Mouse (Mus musculus) liver, postnatal 0 days (tissue): ENCODE measurements around the gene Pard3. TPM values are rescaled to one million over a fixed set of nuclear protein-coding genes. Genes with fewer than 3 reads are reported as not detected.

ENCODE experiments used
- ATAC-seq: fragments of 200-750 bp; cut with Nextera tagmentation; 2 replicates; pipeline ENCODE4 v1.8.0; 2017; ENCODE audit warnings: mild to moderate bottlenecking, moderate library complexity
- DNase-seq: peaks from one replicate; pipeline ENCODE4 v3.0.0-alpha.2; 2016
- H3K27ac ChIP-seq: fragments of 300-500 bp; sonication (generic); 2 replicates; pipeline ENCODE4 v1.5.1; 2014; ENCODE audit warnings: antibody characterized with exemption, moderate library complexity, mild to moderate bottlenecking, low read depth
- H3K27me3 ChIP-seq: fragments of 300-500 bp; sonication (generic); 2 replicates; pipeline ENCODE4 v1.6.1; 2014; ENCODE audit warnings: low read length, control low read depth, mixed read lengths; ENCODE audit not compliant: insufficient read depth
- H3K36me3 ChIP-seq: fragments of 300-500 bp; sonication (generic); replicated peaks from 2 replicates; pipeline ENCODE4 v1.6.1; 2014; ENCODE audit warnings: mild to moderate bottlenecking, control low read depth, low read length, moderate library complexity, mixed read lengths; ENCODE audit not compliant: insufficient read depth
- H3K4me1 ChIP-seq: fragments of 300-500 bp; sonication (generic); 2 replicates; pipeline ENCODE4 v1.6.1; 2014; ENCODE audit warnings: antibody characterized with exemption, mild to moderate bottlenecking, control low read depth; ENCODE audit not compliant: insufficient read depth
- H3K4me2 ChIP-seq: fragments of 300-500 bp; sonication (generic); 2 replicates; pipeline ENCODE4 v1.6.1; 2014; ENCODE audit warnings: low read depth, mild to moderate bottlenecking, low read length, moderate library complexity, mixed read lengths
- H3K4me3 ChIP-seq: fragments of 300-500 bp; sonication (generic); 2 replicates; pipeline ENCODE4 v1.5.1; 2014; ENCODE audit warnings: low read depth, low read length
- H3K9ac ChIP-seq: fragments of 300-500 bp; sonication (generic); replicated peaks from 2 replicates; pipeline ENCODE4 v1.6.1; 2014; ENCODE audit warnings: mild to moderate bottlenecking, moderate library complexity
- H3K9me3 ChIP-seq: fragments of 300-500 bp; sonication (generic); 2 replicates; pipeline ENCODE4 v1.6.1; 2016; ENCODE audit warnings: mild to moderate bottlenecking, control low read depth, low read length, mixed read lengths
- CTCF ChIP-seq: sonication (generic); IDR thresholded peaks from 2 replicates; pipeline ENCODE4 v1.5.1; 2016; ENCODE audit warnings: antibody characterized with exemption, low read depth
- EP300 ChIP-seq: IDR thresholded peaks from 2 replicates; pipeline ENCODE4 v1.6.1; 2016; ENCODE audit warnings: antibody characterized with exemption, low read depth, mild to moderate bottlenecking
- WGBS: fragments of 180-500 bp; shearing (Covaris S2); extraction: QIAGEN DNeasy Blood & Tissue Kit; methylation state at CpG from one replicate; pipeline ENCODE4 v1.1.7; 2014; ENCODE audit not compliant: insufficient replicate concordance; 5-methylcytosine and 5-hydroxymethylcytosine counted together
- polyA plus RNA-seq: library from polyadenylated mRNA; unstranded; fragments of >200 nt; fragmentation: Nextera tagmentation; extraction: Ambion mirVana; gene quantifications from 2 replicates; pipeline ENCODE4 v1.2.1, GENCODE M21; 2015

Pard3 gene
- polyA plus RNA-seq, 1 experiment from 2014 or later, result 10.2 TPM

DNA sequence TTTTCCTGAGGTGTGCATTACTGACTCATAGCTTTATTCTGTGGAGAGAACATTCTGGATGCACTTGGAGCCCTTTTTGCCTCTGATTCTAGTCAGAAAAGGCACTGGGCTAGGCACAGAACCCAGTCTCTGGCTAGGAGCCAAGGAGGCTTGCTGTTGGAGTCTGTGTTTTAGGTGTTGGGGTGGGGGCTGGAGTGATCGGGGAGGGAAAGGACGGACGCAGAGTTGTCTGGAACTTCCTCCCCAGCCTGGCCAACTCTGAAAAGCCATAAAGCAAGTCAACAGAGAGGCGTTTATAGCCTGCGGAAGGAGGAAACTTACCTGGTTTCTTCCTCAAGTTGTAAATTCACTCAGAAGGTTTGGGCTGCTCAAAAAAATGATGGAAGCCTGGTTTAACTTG, 70.6 kb downstream of the Pard3 start:
- H3K27me3 ChIP-seq, result no peaks in the 10 kb centered on the region

DNA sequence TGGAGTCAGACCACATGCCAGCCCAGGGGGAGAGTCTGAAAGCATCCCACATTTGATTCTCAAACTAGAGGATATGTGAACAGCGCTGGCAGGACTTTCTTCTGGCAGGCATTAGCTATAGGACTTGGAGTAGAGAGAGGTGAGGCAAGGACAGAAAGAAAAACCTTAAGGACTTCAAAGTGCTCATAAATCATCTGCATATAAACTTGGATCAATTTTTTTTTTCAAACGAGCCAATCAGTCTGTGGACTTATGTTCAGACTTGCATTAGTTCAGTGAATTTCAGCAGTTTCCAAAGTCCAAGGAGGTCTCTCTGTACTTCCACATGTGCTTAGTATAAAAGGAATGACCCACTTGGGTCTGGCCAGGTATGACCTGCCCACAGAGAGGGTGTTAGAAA, 72.5 kb downstream of the Pard3 start:
- ATAC-seq (no peak), DNase-seq (no peak)
- 50% methylated on average over 2 of the region's 2 CpGs for WGBS
- no peak overlapping the region for H3K9ac ChIP-seq
- H3K9me3 ChIP-seq, result no peaks in the 10 kb centered on the region
- H3K4me1 ChIP-seq, result peaks cover 10% of the 10 kb centered on the region
- H3K27me3 ChIP-seq, result no peaks in the 10 kb centered on the region
- peak overlapping the region; percentile 66 for H3K27ac ChIP-seq
- H3K4me2 ChIP-seq, result no peak overlapping the region
- no peaks in the 10 kb centered on the region for H3K36me3 ChIP-seq
- no peak overlapping the region for H3K4me3 ChIP-seq
- no peak for TF ChIP-seq CTCF
- no peak for TF ChIP-seq EP300

More for the DNA sequence above, 70.6 kb downstream of the Pard3 start:
- no peaks in the 10 kb centered on the region for H3K9me3 ChIP-seq
- H3K4me2 ChIP-seq, result no peak overlapping the region
- H3K4me1 ChIP-seq, result peaks cover 8% of the 10 kb centered on the region
- no peaks in the 10 kb centered on the region for H3K36me3 ChIP-seq
- no peak for TF ChIP-seq CTCF
- no peak for TF ChIP-seq EP300
- H3K9ac ChIP-seq, result no peak overlapping the region
- ATAC-seq (no peak), DNase-seq (no peak)
- WGBS, result 38% methylated on average over 5 of the region's 5 CpGs
- no peak overlapping the region for H3K4me3 ChIP-seq
- no peak overlapping the region for H3K27ac ChIP-seq

DNA sequence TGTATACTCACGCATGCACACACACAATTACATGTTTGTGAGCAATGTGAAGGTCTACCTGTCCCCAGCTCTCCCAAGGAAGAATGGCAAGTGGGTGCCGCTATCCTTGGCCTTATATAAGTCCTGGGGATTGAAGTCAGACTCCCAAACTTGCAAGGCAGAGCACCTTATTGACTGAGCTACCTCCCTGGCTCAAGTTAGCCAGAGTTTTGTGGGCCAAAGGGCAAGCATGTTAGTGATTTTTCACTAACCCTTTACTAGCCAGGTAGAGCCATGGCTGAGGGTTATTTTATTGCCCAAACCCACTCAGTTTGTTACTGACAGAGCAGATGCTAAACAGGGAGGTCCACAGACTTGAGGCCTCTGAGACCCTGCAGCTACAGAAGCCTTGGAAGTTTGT, 73.1 kb downstream of the Pard3 start:
- Histone ChIP-seq H3K27ac (peak overlapping the region; percentile 66), H3K4me2 (peak overlapping the region; percentile 32), H3K36me3 (no peaks in the 10 kb centered on the region), H3K4me3 (no peak overlapping the region), H3K4me1 (peaks cover 10% of the 10 kb centered on the region), H3K27me3 (no peaks in the 10 kb centered on the region), H3K9ac (no peak overlapping the region), H3K9me3 (no peaks in the 10 kb centered on the region)
- ATAC-seq (peak; percentile 63; the same call in 1 of the 2 replicates), DNase-seq (no peak)
- TF ChIP-seq EP300, result no peak
- TF ChIP-seq CTCF, result no peak
- 64% methylated on average over 2 of the region's 2 CpGs for WGBS

DNA sequence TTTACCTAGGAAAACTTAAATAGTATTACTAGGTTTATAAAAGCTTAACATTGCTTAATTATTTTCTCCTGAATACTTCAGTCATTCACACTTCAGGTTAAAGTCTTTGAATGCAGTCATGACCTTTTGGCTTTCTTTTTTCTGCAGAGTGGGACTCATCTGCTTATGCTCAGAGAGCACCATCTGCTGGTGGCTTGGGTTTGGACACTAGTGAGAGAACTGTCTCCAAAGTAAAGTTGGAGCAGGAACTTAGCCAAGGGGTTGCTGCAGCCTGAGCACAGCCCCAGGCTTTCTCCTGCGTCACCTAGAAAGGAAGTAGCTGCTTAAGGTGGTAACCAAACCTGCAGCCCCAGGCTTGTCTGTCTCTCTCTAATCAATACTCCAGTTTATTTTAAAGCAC, 75.5 kb downstream of the Pard3 start:
- ATAC-seq (peak; percentile 57; the same call in 1 of the 2 replicates), DNase-seq (peak; percentile 70)
- Histone ChIP-seq H3K27ac (no peak overlapping the region), H3K9ac (no peak overlapping the region), H3K27me3 (no peaks in the 10 kb centered on the region), H3K36me3 (no peaks in the 10 kb centered on the region), H3K4me3 (no peak overlapping the region), H3K9me3 (no peaks in the 10 kb centered on the region), H3K4me2 (no peak overlapping the region), H3K4me1 (peaks cover 12% of the 10 kb centered on the region)
- WGBS, result 14% methylated on average over 1 of the region's 1 CpGs
- TF ChIP-seq CTCF (peak; percentile 83), EP300 (no peak)

DNA sequence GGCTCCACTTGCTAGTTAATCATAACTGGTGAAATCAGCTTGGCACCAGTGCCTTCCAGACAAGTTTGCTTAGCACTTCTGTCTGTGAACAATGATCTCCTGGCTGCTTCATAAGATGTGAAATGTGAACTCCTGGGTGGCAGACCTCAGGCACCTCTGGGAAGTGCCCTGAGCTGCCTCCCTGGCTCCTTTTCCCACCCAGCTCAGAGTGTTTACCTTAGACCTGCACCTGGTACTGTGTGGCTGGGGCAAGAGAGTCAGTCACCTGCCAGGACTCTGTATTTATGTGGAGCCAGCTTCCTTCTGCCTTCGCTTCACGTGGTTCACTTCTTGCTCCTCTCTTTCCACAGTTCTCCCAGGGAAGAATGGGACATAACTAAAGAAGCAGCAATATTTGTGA, 77.3 kb downstream of the Pard3 start:
- H3K9me3 ChIP-seq, result no peaks in the 10 kb centered on the region
- TF ChIP-seq CTCF, result no peak
- TF ChIP-seq EP300, result no peak
- DNase-seq, result no peak
- no peak overlapping the region for H3K4me3 ChIP-seq
- no peaks in the 10 kb centered on the region for H3K27me3 ChIP-seq
- H3K36me3 ChIP-seq, result no peaks in the 10 kb centered on the region
- ATAC-seq, result no peak
- peaks cover 21% of the 10 kb centered on the region for H3K4me1 ChIP-seq
- H3K27ac ChIP-seq, result no peak overlapping the region
- WGBS, result 76% methylated on average over 2 of the region's 2 CpGs
- no peak overlapping the region for H3K9ac ChIP-seq
- no peak overlapping the region for H3K4me2 ChIP-seq

DNA sequence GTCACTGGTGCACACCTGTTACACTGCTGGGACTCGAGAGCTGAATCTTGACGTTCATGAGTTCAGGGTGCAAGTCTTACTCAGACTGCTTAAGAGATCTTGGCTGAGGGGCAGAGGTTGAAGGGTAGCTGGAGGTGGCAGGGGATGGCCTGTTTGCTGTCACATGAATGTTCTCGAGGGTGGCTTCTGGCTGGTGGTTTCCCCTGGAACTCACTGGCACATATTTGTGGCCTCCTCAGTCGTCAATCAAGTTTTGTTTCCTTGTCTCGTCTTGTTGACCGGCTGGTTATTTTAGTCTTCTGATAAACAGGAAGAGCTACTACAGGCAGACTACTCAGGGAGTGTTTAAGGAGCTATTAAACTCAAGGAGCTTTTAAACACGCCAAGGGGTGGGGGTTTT, 79.9 kb downstream of the Pard3 start:
- Histone ChIP-seq H3K36me3 (no peaks in the 10 kb centered on the region), H3K4me1 (peaks cover 23% of the 10 kb centered on the region), H3K9me3 (no peaks in the 10 kb centered on the region), H3K4me2 (no peak overlapping the region), H3K9ac (no peak overlapping the region), H3K27me3 (no peaks in the 10 kb centered on the region), H3K4me3 (no peak overlapping the region), H3K27ac (no peak overlapping the region)
- DNase-seq (no peak), ATAC-seq (no peak)
- TF ChIP-seq EP300 (no peak), CTCF (no peak)
- 27% methylated on average over 7 of the region's 7 CpGs for WGBS

DNA sequence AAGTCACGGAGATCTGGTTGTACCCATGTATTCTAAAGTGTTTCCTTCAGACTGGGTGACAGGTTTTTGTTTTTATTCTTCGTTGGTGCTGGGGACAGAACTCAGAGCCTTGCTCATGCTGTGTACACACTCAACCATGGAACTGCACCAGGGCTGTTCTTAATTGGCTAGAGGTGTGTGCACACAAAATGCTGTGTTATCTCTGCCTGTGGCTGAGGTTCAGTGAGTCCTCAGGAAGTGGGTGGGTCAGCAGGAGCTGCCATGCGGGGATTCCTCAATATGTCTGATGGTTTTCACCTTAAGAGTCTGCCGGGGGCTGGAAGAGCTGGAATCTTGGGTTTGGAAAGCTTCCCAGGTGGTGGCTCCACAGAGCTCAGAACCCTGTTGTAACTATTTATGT, 80.9 kb downstream of the Pard3 start:
- Histone ChIP-seq H3K27ac (no peak overlapping the region), H3K4me2 (no peak overlapping the region), H3K9me3 (no peaks in the 10 kb centered on the region), H3K4me3 (no peak overlapping the region), H3K36me3 (no peaks in the 10 kb centered on the region), H3K9ac (no peak overlapping the region), H3K4me1 (peaks cover 21% of the 10 kb centered on the region), H3K27me3 (no peaks in the 10 kb centered on the region)
- TF ChIP-seq EP300, result no peak
- TF ChIP-seq CTCF, result no peak
- 25% methylated on average over 4 of the region's 4 CpGs for WGBS
- ATAC-seq (no peak), DNase-seq (no peak)
